Mouse (Mus musculus) limb, embryonic 15.5 days (tissue): Measurements from ENCODE around the gene Igfbpl1. TPM values are rescaled to one million over a fixed set of nuclear protein-coding genes. Genes with fewer than 3 reads are reported as not detected.

Experiments
- ATAC-seq: fragments of 200-750 bp; cut with Nextera tagmentation; 2 replicates; pipeline ENCODE4 v1.8.0; 2017; ENCODE audit warnings: low read depth, moderate TSS enrichment; ENCODE audit not compliant: insufficient number of reproducible peaks, low FRiP score, low TSS enrichment
- H3K27ac ChIP-seq: fragments of 300-500 bp; sonication (generic); 2 replicates; pipeline ENCODE4 v1.5.1; 2015; ENCODE audit warnings: moderate library complexity, mild to moderate bottlenecking, inconsistent platforms
- H3K27me3 ChIP-seq: fragments of 300-500 bp; sonication (generic); 2 replicates; pipeline ENCODE4 v1.6.1; 2015; ENCODE audit warnings: inconsistent platforms
- H3K36me3 ChIP-seq: fragments of 300-500 bp; sonication (generic); 2 replicates; pipeline ENCODE4 v1.6.1; 2015; ENCODE audit warnings: inconsistent platforms
- H3K4me1 ChIP-seq: fragments of 300-500 bp; sonication (generic); 2 replicates; pipeline ENCODE4 v1.6.1; 2015; ENCODE audit warnings: inconsistent platforms
- H3K4me2 ChIP-seq: fragments of 300-500 bp; sonication (generic); 2 replicates; pipeline ENCODE4 v1.6.1; 2015; ENCODE audit warnings: mild to moderate bottlenecking, inconsistent platforms
- H3K4me3 ChIP-seq: fragments of 300-500 bp; sonication (generic); 2 replicates; pipeline ENCODE4 v1.5.1; 2015; ENCODE audit warnings: mild to moderate bottlenecking, inconsistent platforms
- H3K9ac ChIP-seq: fragments of 300-500 bp; sonication (generic); 2 replicates; pipeline ENCODE4 v1.6.1; 2015; ENCODE audit warnings: inconsistent platforms
- H3K9me3 ChIP-seq: fragments of 300-500 bp; sonication (generic); 2 replicates; pipeline ENCODE4 v1.6.1; 2016; ENCODE audit warnings: inconsistent platforms
- WGBS: fragments of 180-500 bp; shearing (Covaris S2); methylation state at CpG from one replicate; pipeline ENCODE4 v1.1.7; 2015; 5-methylcytosine and 5-hydroxymethylcytosine counted together
- polyA plus RNA-seq: library from polyadenylated mRNA; unstranded; fragments of >200 nt; fragmentation: Nextera tagmentation; extraction: Ambion mirVana; gene quantifications from 2 replicates; pipeline ENCODE4 v1.2.1, GENCODE M21; 2015

The Igfbpl1 gene
- polyA plus RNA-seq, 1 experiment from 2014 or later, result 0.08 TPM

GRCm38 (mm10) chr4:45819208-45819931, 7.4 kb downstream of the Igfbpl1 start:
- peaks cover 23% of the 10 kb centered on the region for H3K27me3 ChIP-seq
- H3K36me3 ChIP-seq, result no peaks in the 10 kb centered on the region
- no peaks in the 10 kb centered on the region for H3K9me3 ChIP-seq
- peak overlapping the region; percentile 60 for H3K4me2 ChIP-seq
- H3K4me3 ChIP-seq, result peak overlapping the region; percentile 24
- ATAC-seq, result no peak; the same call in 1 of the 2 replicates
- no peak overlapping the region; the same call in 1 of the 2 replicates for H3K27ac ChIP-seq
- H3K4me1 ChIP-seq, result peaks cover 15% of the 10 kb centered on the region; the same call in 1 of the 2 replicates
- no peak overlapping the region for H3K9ac ChIP-seq
- WGBS, result 2% methylated on average over 17 of the region's 17 CpGs

DNA sequence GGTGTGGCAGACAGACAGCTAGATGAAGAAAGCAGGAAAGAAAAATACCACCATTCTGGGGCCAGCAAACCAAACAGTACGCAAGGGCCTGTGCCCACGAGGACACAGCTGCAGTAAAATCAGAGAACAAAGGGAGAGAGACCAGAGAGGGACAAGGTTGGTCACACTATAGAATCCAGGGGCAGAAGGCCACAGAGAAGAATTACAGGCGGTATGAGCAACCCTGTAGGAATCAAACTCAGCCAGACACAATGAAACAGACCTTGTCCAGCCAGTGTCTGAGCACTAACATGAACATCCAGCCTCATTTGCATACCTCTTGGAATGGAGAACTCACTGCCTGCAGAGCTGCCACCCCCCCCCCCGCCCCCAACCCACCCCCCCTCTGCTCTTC, 7.9 kb downstream of the Igfbpl1 start:
- peaks cover 15% of the 10 kb centered on the region; the same call in 1 of the 2 replicates for H3K4me1 ChIP-seq
- no peak; the same call in 1 of the 2 replicates for ATAC-seq
- H3K4me2 ChIP-seq, result peak overlapping the region; percentile 60
- no peak overlapping the region for H3K27ac ChIP-seq
- H3K27me3 ChIP-seq, result peaks cover 18% of the 10 kb centered on the region
- H3K9ac ChIP-seq, result no peak overlapping the region
- 23% methylated on average over 4 of the region's 4 CpGs for WGBS
- H3K36me3 ChIP-seq, result no peaks in the 10 kb centered on the region
- H3K9me3 ChIP-seq, result no peaks in the 10 kb centered on the region
- H3K4me3 ChIP-seq, result peak overlapping the region; percentile 24; the same call in 1 of the 2 replicates

DNA sequence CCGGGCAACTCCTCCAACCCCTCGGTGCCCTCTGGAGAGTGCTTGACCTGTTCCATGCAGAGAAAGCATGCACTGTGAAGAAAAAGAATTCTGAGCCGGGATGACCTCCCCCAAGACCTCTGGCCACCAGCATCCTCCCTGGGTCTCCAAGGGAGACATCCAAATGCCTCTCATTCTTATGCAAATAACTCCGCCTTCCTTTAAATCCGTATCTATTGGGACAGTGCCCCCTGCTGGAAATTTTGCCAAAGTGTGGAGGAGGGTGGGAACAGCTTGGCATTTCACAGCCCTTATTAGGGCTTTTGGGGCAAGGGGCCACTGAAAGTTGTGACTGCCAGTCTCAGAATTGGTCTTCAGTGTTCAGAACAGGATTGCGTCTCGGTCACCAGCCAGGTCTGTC, 11.2 kb downstream of the Igfbpl1 start:
- Histone ChIP-seq H3K36me3 (no peaks in the 10 kb centered on the region), H3K4me3 (no peak overlapping the region), H3K27ac (no peak overlapping the region), H3K27me3 (no peaks in the 10 kb centered on the region; the same call in 1 of the 2 replicates), H3K4me1 (peaks cover 15% of the 10 kb centered on the region; the same call in 1 of the 2 replicates), H3K9ac (no peak overlapping the region), H3K9me3 (no peaks in the 10 kb centered on the region), H3K4me2 (no peak overlapping the region)
- no peak for ATAC-seq
- WGBS, result 56% methylated on average over 7 of the region's 7 CpGs

GRCm38 (mm10) chr4:45811250-45811649, 15.5 kb downstream of the Igfbpl1 start:
- Histone ChIP-seq H3K9ac (no peak overlapping the region), H3K4me3 (no peak overlapping the region), H3K4me1 (no peaks in the 10 kb centered on the region), H3K27me3 (no peaks in the 10 kb centered on the region; the same call in 1 of the 2 replicates), H3K27ac (no peak overlapping the region), H3K36me3 (no peaks in the 10 kb centered on the region), H3K9me3 (no peaks in the 10 kb centered on the region), H3K4me2 (no peak overlapping the region)
- WGBS, result 22% methylated on average over 8 of the region's 8 CpGs
- ATAC-seq, result no peak

- Histone ChIP-seq H3K9ac (no peak overlapping the region), H3K4me2 (no peak overlapping the region), H3K4me1 (no peaks in the 10 kb centered on the region), H3K27me3 (no peaks in the 10 kb centered on the region; the same call in 1 of the 2 replicates), H3K4me3 (no peak overlapping the region), H3K9me3 (no peaks in the 10 kb centered on the region), H3K36me3 (no peaks in the 10 kb centered on the region), H3K27ac (no peak overlapping the region)
- WGBS, result 27% methylated on average over 7 of the region's 7 CpGs
- ATAC-seq, result no peak
Observed at GRCm38 (mm10) chr4:45808034-45808433, 18.7 kb downstream of the Igfbpl1 start.

GRCm38 (mm10) chr4:45802900-45803299, 23.8 kb downstream of the Igfbpl1 start:
- H3K27ac ChIP-seq, result no peak overlapping the region
- H3K36me3 ChIP-seq, result no peaks in the 10 kb centered on the region
- H3K4me1 ChIP-seq, result peaks cover 8% of the 10 kb centered on the region
- 88% methylated on average over 14 of the region's 14 CpGs for WGBS
- H3K27me3 ChIP-seq, result peaks cover 6% of the 10 kb centered on the region; the same call in 1 of the 2 replicates
- H3K9ac ChIP-seq, result no peak overlapping the region
- no peaks in the 10 kb centered on the region for H3K9me3 ChIP-seq
- H3K4me3 ChIP-seq, result no peak overlapping the region
- no peak overlapping the region for H3K4me2 ChIP-seq
- no peak for ATAC-seq

- no peak overlapping the region for H3K4me2 ChIP-seq
- no peak overlapping the region for H3K27ac ChIP-seq
- H3K27me3 ChIP-seq, result peaks cover 20% of the 10 kb centered on the region
- no peak overlapping the region for H3K9ac ChIP-seq
- ATAC-seq, result no peak
- no peak overlapping the region for H3K4me3 ChIP-seq
- no peaks in the 10 kb centered on the region for H3K36me3 ChIP-seq
- WGBS, result 18% methylated on average over 3 of the region's 3 CpGs
- H3K4me1 ChIP-seq, result peaks cover 13% of the 10 kb centered on the region
- H3K9me3 ChIP-seq, result no peaks in the 10 kb centered on the region
Observed at GRCm38 (mm10) chr4:45799956-45800537, 26.7 kb downstream of the Igfbpl1 start.

GRCm38 (mm10) chr4:45798964-45799363, 27.8 kb downstream of the Igfbpl1 start, which contains the start of gene Aldh1b1:
Gene Aldh1b1, plus strand, starts transcription at chr4:45799022.
- no peaks in the 10 kb centered on the region for H3K9me3 ChIP-seq
- H3K4me2 ChIP-seq, result peak within 1 kb of the TSS; percentile 82
- WGBS, result under 1% methylated on average over 26 of the region's 26 CpGs
- no peaks in the 10 kb centered on the region for H3K36me3 ChIP-seq
- no peak within 1 kb of the TSS for H3K27ac ChIP-seq
- H3K4me1 ChIP-seq, result peaks cover 13% of the 10 kb centered on the region
- 0 out of 2 replicates have a peak within 1 kb of the TSS, but pooled peaks have one; percentile 14 for H3K9ac ChIP-seq
- peak; percentile 74; the same call in 1 of the 2 replicates for ATAC-seq
- H3K4me3 ChIP-seq, result peak within 1 kb of the TSS; percentile 46
- peaks cover 20% of the 10 kb centered on the region for H3K27me3 ChIP-seq

DNA sequence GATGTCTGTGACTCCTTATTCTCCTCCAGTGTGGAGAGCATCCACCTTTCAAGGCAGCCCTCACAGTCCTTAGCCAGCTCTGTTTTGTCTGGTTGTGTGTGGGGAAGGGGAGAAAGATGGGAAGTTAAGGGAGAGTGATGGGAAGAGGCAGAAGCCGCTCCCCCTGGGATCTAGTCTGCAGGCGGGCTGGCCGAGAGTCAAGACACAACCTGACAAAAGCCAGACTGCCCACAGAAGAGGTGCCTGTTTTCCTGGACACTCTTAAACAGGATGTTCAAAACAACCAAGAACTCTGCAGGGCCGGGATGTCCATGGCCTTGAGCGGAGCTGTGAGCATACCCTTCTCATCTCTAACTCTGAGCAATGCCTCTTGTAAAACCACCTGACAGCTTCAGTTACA, 30.0 kb downstream of the Igfbpl1 start:
- Histone ChIP-seq H3K27me3 (peaks cover 32% of the 10 kb centered on the region), H3K4me3 (no peak overlapping the region), H3K9ac (no peak overlapping the region), H3K4me1 (peaks cover 13% of the 10 kb centered on the region), H3K9me3 (no peaks in the 10 kb centered on the region), H3K27ac (no peak overlapping the region), H3K4me2 (no peak overlapping the region), H3K36me3 (no peaks in the 10 kb centered on the region)
- no peak for ATAC-seq
- 47% methylated on average over 5 of the region's 5 CpGs for WGBS

- peak overlapping the region; percentile 15 for H3K4me3 ChIP-seq
- no peaks in the 10 kb centered on the region for H3K9me3 ChIP-seq
- ATAC-seq, result no peak
- H3K4me2 ChIP-seq, result peak overlapping the region; percentile 37
- no peak overlapping the region for H3K27ac ChIP-seq
- H3K9ac ChIP-seq, result no peak overlapping the region
- H3K4me1 ChIP-seq, result peaks cover 13% of the 10 kb centered on the region
- WGBS, result 13% methylated on average over 12 of the region's 12 CpGs
- no peaks in the 10 kb centered on the region for H3K36me3 ChIP-seq
- H3K27me3 ChIP-seq, result peaks cover 32% of the 10 kb centered on the region
Observed at GRCm38 (mm10) chr4:45795191-45795811, 31.4 kb downstream of the Igfbpl1 start.

DNA sequence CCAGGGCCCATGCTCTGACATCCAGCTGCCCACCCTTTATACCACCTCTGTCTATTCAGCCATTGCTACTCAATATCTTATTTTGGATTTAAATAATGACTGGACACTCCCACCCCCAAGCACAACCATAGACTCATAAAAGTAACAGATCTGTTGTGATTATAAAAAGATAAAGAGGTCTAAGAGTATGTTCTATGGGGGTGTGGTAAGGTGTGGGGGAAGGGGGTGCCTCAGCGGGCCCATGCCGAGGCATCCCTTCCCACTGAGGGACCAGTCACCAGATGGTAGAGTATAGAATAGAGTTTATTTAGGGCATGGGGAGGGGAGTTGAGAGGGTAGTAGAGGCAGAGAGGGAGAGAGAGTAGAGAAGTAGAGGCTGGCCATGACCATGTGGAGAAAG, 36.7 kb downstream of the Igfbpl1 start:
- Histone ChIP-seq H3K9me3 (no peaks in the 10 kb centered on the region), H3K36me3 (no peaks in the 10 kb centered on the region), H3K4me1 (no peaks in the 10 kb centered on the region), H3K9ac (no peak overlapping the region), H3K4me2 (no peak overlapping the region), H3K4me3 (no peak overlapping the region), H3K27me3 (peaks cover 12% of the 10 kb centered on the region), H3K27ac (no peak overlapping the region)
- WGBS, result 91% methylated on average over 2 of the region's 2 CpGs
- no peak for ATAC-seq
